Mouse (Mus musculus) left cerebral cortex, adult 2 months (tissue): ENCODE measurements around the gene Tmem262. TPM values are rescaled to one million over a fixed set of nuclear protein-coding genes. Genes with fewer than 3 reads are reported as not detected.

Experiments
- DNase-seq, 2 experiments: peaks; one replicate each; pipeline ENCODE4 v3.0.0; 2021 to 2022; ENCODE audit warnings: low spot score in 2 of 2, mixed read lengths in 1 of 2; ENCODE audit errors: extremely low spot score in 1 of 2
- H3K27ac ChIP-seq: fragments of 200-600 bp; 2 replicates; pipeline ENCODE4 v1.8.1; 2022
- H3K4me3 ChIP-seq: fragments of 200-600 bp; 2 replicates; pipeline ENCODE4 v1.8.1; 2022
- CTCF ChIP-seq: fragments of 200-600 bp; IDR thresholded peaks from 2 replicates; pipeline ENCODE4 v1.8.1; 2022; ENCODE audit warnings: antibody characterized with exemption, mild to moderate bottlenecking, moderate library complexity
- intact Hi-C: fragments of 180-260 bp; cut with DNase I; formaldehyde crosslinking; loops from one replicate; pipeline ENCODE4 v1.15.1; 2025
- total RNA-seq, 2 experiments: library from RNA; stranded (reverse); gene quantifications; 2 replicates each; pipeline ENCODE4 v1.2.3; 2021

Gene Tmem262
- total RNA-seq, 2 experiments from 2014 or later = not detected

- intact Hi-C loops = no loop called here
- Histone ChIP-seq H3K4me3 (no peak overlapping the region), H3K27ac (no peak overlapping the region)
- DNase-seq = no peak
- TF ChIP-seq CTCF = no peak
Observed at GRCm38 (mm10) chr19:6113116-6113515, 33.3 kb downstream of the Tmem262 start.

- intact Hi-C loops = loop anchor here (5.0 kb wide), 1 partner anchor 34 kb away; the partner anchor contains the start of genes Cdca5, Gm28374, Tmem262 and Zfpl1
- TF ChIP-seq CTCF = no peak
- peak in 1 of 2 experiments; percentile 29 for DNase-seq
Observed at GRCm38 (mm10) chr19:6116113-6116850, 36.4 kb downstream of the Tmem262 start.

GRCm38 (mm10) chr19:6117346-6117985 lies 37.6 kb downstream of the Tmem262 start:
- Histone ChIP-seq H3K4me3 (peak overlapping the region; percentile 78), H3K27ac (peak overlapping the region; percentile 93)
- TF ChIP-seq CTCF = no peak
- no peak for DNase-seq
- intact Hi-C loops = loop anchor here (5.0 kb wide), 1 partner anchor 35 kb away; the partner anchor contains the start of genes Cdca5, Gm28374, Tmem262 and Zfpl1

More at GRCm38 (mm10) chr19:6116113-6116850, 36.4 kb downstream of the Tmem262 start:
- H3K27ac ChIP-seq = peak overlapping the region; percentile 7; the same call in 1 of the 2 replicates
- H3K4me3 ChIP-seq = no peak overlapping the region

- TF ChIP-seq CTCF = no peak; the same call in none of the 2 replicates
- intact Hi-C loops = loop anchor here (1.0 to 5.0 kb wide), 2 partner anchors 9 to 36 kb away; partner anchors contain the start of genes Cdca5, Gm28374, Tmem262 and Zfpl1
- peak within 1 kb of the TSS; percentile 93 for H3K27ac ChIP-seq
- peak within 1 kb of the TSS; percentile 78 for H3K4me3 ChIP-seq
- peak; percentile 85 to 87 for DNase-seq
Observed at GRCm38 (mm10) chr19:6117986-6118676, 38.3 kb downstream of the Tmem262 start, which contains the start of gene Sac3d1. Gene Sac3d1 (minus strand): TSS chr19:6118650.

GRCm38 (mm10) chr19:6118677-6119185 lies 38.9 kb downstream of the Tmem262 start:
- H3K27ac ChIP-seq = peak overlapping the region; percentile 93
- DNase-seq = no peak
- intact Hi-C loops = loop anchor here (1.0 to 5.0 kb wide), 2 partner anchors 9 to 36 kb away; partner anchors contain the start of genes Cdca5, Gm28374, Tmem262 and Zfpl1

GRCm38 (mm10) chr19:6121761-6122160 lies 41.9 kb downstream of the Tmem262 start:
- DNase-seq = no peak
- TF ChIP-seq CTCF = no peak
- Histone ChIP-seq H3K27ac (no peak overlapping the region), H3K4me3 (no peak overlapping the region)
- intact Hi-C loops = no loop called here

More at GRCm38 (mm10) chr19:6118677-6119185, 38.9 kb downstream of the Tmem262 start:
- no peak for TF ChIP-seq CTCF
- peak overlapping the region; percentile 78 for H3K4me3 ChIP-seq

- intact Hi-C loops = no loop called here
- no peak overlapping the region for H3K4me3 ChIP-seq
- H3K27ac ChIP-seq = no peak overlapping the region
- no peak for TF ChIP-seq CTCF
- DNase-seq = no peak
Observed at GRCm38 (mm10) chr19:6123330-6123729, 43.5 kb downstream of the Tmem262 start.

- TF ChIP-seq CTCF = no peak
- H3K4me3 ChIP-seq = no peak overlapping the region
- no peak for DNase-seq
- H3K27ac ChIP-seq = no peak overlapping the region
- intact Hi-C loops = loop anchor here (5.0 kb wide), 1 partner anchor 78 kb away; the partner anchor contains the start of gene Syvn1
Observed at GRCm38 (mm10) chr19:6124898-6125297, 45.1 kb downstream of the Tmem262 start.

- peak; percentile 73 for TF ChIP-seq CTCF
- intact Hi-C loops = loop anchor here (2.0 to 5.0 kb wide), 2 partner anchors 79 to 161 kb away; partner anchors contain the start of genes Pola2 and Syvn1
Observed at GRCm38 (mm10) chr19:6126289-6126688, 46.5 kb downstream of the Tmem262 start.

GRCm38 (mm10) chr19:6126789-6127580 lies 47.2 kb downstream of the Tmem262 start:
- no peak for DNase-seq
- TF ChIP-seq CTCF = no peak
- intact Hi-C loops = loop anchor here (1.0 to 5.0 kb wide), 3 partner anchors 9 to 162 kb away; partner anchors contain the start of genes Pola2, Sac3d1 and Syvn1
- H3K4me3 ChIP-seq = peak overlapping the region; percentile 65
- H3K27ac ChIP-seq = peak overlapping the region; percentile 97

More at GRCm38 (mm10) chr19:6126289-6126688, 46.5 kb downstream of the Tmem262 start:
- H3K4me3 ChIP-seq = no peak overlapping the region
- H3K27ac ChIP-seq = no peak overlapping the region
- no peak for DNase-seq
